Mouse (Mus musculus): ENCODE data around the gene Napa.

GRCm38 (mm10) chr7:16101726-16102475, 3.6 kb downstream of the Napa start:
- TF ChIP-seq EP300 (IDR thresholded peaks at IDR 0.05; ENCODE audit: low read depth) (no peak), CTCF (IDR thresholded peaks at IDR 0.05; ENCODE audit: low read depth) (no peak)
